Mouse (Mus musculus): ENCODE data around the gene Etv6. TPM values are rescaled to one million over a fixed set of nuclear protein-coding genes. Genes with fewer than 3 reads are reported as not detected.

Etv6 gene
- polyA plus RNA-seq, 1 experiment, result 23.4 TPM

DNA sequence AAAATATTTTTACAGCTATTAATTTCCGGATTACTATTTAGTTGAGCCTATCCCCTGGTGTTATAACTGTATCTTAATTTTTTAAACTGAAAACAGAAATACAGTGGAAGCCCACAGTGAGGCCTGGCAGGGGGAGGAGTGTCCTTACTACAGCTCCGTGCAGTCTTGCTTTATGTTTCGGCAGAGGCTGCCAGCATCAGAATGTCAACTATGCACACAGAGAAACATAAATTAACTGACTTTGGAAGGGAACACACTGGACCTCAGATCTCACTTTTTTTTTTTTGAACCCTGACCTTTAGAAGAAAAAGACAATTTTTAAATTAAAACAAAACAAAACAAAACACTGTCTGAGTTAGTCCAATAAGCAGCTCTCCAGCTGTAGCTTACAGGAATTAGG lies 153.2 kb downstream of the Etv6 start:
- TF ChIP-seq CTCF (IDR thresholded peaks at IDR 0.05; ENCODE audit: low read depth, low read length) (no peak), POLR2A (IDR thresholded peaks at IDR 0.05; ENCODE audit: borderline replicate concordance, low read depth, low read length) (no peak)
- Histone ChIP-seq H3K27ac (ENCODE audit: insufficient read depth, low read depth, low read length) (no peak overlapping the region), H3K4me1 (ENCODE audit: control insufficient read depth, insufficient read depth, low read length) (peaks cover 40% of the 10 kb centered on the region), H3K4me3 (ENCODE audit: insufficient read depth, low read length) (no peak overlapping the region)

DNA sequence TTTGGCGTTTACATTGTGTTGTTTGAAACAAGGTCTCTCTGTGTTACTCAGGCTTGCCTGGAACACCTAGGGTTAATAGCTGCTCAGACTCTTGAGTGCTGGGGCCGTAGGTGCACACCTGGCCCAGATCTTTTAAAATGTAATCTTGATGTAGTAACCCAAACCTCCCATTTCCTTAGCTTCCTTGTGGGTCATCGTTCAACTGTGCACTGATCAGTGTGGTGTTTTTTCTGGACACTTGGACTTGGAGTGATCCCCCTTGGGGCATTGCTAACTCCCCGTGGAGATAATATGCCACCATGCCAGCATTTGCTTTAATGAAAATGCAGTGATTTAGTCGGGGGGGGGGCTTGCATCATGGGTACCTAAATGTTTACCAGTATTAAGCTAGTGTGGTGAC lies 153.7 kb downstream of the Etv6 start:
- Histone ChIP-seq H3K27ac (ENCODE audit: insufficient read depth, low read depth, low read length) (peak overlapping the region; percentile 67), H3K4me1 (ENCODE audit: control insufficient read depth, insufficient read depth, low read length) (peaks cover 40% of the 10 kb centered on the region), H3K4me3 (ENCODE audit: insufficient read depth, low read length) (no peak overlapping the region)
- no peak for TF ChIP-seq CTCF (IDR thresholded peaks at IDR 0.05; ENCODE audit: low read depth, low read length)
- TF ChIP-seq POLR2A (IDR thresholded peaks at IDR 0.05; ENCODE audit: borderline replicate concordance, low read depth, low read length), result no peak

DNA sequence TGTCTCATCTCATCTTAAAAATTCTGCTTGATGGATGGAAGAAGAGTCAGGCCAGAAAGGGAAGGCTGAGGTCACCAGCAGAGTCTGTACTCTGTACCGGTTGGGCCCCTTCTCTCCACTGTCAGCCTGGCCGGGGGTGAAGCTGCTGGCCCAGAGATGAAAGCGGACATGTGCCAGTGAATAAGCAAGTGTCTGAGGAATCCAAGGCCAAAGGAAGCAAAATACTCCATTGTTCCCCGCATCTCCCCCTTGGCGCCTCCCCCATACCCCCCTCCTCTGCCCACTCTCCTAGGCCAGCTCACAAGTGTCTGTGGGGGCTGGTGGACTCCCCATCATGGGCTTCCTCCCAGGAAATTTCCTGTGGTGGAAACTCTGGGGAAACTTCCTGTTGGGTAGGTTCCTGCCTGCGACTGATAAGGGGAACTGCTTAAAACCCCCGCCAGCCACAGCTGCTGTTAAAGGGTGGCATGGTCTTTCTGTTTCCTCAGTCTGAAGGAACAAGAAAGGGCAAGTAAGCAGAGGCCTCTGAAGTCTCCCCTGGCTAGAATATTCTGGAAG lies 154.2 kb downstream of the Etv6 start:
- TF ChIP-seq CTCF (IDR thresholded peaks at IDR 0.05; ENCODE audit: low read depth, low read length) (no peak), POLR2A (IDR thresholded peaks at IDR 0.05; ENCODE audit: borderline replicate concordance, low read depth, low read length) (peak; percentile 40; the same call in 1 of the 2 replicates)
- Histone ChIP-seq H3K27ac (ENCODE audit: insufficient read depth, low read depth, low read length) (peak overlapping the region; percentile 72), H3K4me3 (ENCODE audit: insufficient read depth, low read length) (no peak overlapping the region), H3K4me1 (ENCODE audit: control insufficient read depth, insufficient read depth, low read length) (peaks cover 40% of the 10 kb centered on the region)

DNA sequence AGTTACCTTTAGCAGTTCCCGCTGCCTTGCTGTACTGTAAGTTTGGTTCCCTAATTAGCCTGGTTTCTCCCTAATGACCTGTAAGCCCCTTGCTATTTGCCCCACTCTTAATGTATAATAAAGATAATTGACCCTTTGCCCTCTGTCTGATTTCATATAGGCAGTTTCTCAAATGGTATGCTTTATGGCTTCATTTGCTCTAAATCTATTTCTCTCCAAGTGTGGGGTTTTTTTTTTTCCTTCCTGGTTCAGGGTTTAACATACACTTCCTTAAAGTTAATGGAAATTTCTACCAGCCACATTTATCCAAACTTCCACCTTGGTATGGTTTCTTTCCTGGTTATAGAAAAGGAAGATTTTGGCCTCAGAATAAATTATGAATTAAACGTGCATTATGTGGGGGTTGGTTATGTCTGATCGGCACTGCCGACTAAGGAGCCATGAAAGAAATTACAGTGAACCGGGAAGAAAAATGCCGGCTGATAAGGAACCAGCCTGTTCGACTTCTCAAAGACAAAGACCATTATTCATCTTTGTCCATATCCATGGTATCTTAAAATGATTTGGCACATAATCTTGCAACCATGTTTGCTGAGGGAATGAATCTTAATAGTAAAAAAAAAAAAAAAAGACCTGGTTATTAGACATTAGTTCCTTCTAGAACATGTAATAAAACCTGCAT lies 155.2 kb downstream of the Etv6 start:
- H3K27ac ChIP-seq (ENCODE audit: insufficient read depth, low read depth, low read length), result peak overlapping the region; percentile 72

DNA sequence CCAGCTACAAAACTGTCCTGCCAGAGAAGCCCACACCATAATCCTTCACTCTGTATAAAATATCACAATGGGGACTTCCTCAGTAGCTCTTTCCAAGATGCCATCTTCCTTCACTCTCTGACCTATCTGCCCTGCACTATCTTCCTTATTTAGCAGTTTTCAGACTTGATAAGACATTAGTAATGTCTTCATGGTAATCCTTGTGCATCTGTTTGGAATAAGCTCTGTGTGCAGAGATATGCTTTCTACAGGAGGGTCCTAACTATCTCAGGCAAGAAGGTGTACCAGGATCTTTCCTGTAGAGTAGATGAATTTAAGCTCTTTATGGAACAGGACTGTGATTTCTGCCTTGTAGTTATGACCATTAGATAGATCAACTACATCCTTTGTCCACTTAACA lies 157.2 kb downstream of the Etv6 start:
- peaks cover 27% of the 10 kb centered on the region for H3K4me1 ChIP-seq (ENCODE audit: control insufficient read depth, insufficient read depth, low read length)
- no peak for TF ChIP-seq CTCF (IDR thresholded peaks at IDR 0.05; ENCODE audit: low read depth, low read length)
- TF ChIP-seq POLR2A (IDR thresholded peaks at IDR 0.05; ENCODE audit: borderline replicate concordance, low read depth, low read length), result no peak

More for the DNA sequence above, 155.2 kb downstream of the Etv6 start:
- no peak overlapping the region for H3K4me3 ChIP-seq (ENCODE audit: insufficient read depth, low read length)
- TF ChIP-seq POLR2A (IDR thresholded peaks at IDR 0.05; ENCODE audit: borderline replicate concordance, low read depth, low read length), result no peak
- no peak for TF ChIP-seq CTCF (IDR thresholded peaks at IDR 0.05; ENCODE audit: low read depth, low read length)
- peaks cover 40% of the 10 kb centered on the region for H3K4me1 ChIP-seq (ENCODE audit: control insufficient read depth, insufficient read depth, low read length)

DNA sequence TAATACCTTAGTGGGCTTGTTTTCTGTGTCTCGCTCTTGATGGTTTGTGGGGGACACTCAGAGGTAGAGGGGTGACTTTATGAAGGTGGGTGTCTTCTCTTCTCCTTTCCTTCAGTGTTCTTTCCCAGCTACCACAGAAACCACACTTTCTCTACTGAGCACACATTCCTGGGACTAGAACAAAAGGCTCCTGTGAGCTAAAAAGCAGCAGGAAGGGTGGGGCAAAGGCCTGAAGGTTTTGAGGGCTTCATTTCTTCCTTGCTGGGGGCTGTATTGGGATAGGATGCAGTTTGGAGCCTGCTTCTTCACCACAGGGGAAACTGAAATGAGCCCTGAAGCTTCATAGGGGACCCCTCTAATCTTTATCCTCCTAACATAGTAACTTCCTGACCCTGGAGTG lies 164.4 kb downstream of the Etv6 start:
- no peak for TF ChIP-seq CTCF (IDR thresholded peaks at IDR 0.05; ENCODE audit: low read depth, low read length)
- TF ChIP-seq POLR2A (IDR thresholded peaks at IDR 0.05; ENCODE audit: borderline replicate concordance, low read depth, low read length), result no peak
- Histone ChIP-seq H3K4me1 (ENCODE audit: control insufficient read depth, insufficient read depth, low read length) (peaks cover 16% of the 10 kb centered on the region), H3K27ac (ENCODE audit: insufficient read depth, low read depth, low read length) (no peak overlapping the region), H3K4me3 (ENCODE audit: insufficient read depth, low read length) (no peak overlapping the region)

More for the DNA sequence above, 157.2 kb downstream of the Etv6 start:
- H3K4me3 ChIP-seq (ENCODE audit: insufficient read depth, low read length), result no peak overlapping the region
- H3K27ac ChIP-seq (ENCODE audit: insufficient read depth, low read depth, low read length), result no peak overlapping the region

DNA sequence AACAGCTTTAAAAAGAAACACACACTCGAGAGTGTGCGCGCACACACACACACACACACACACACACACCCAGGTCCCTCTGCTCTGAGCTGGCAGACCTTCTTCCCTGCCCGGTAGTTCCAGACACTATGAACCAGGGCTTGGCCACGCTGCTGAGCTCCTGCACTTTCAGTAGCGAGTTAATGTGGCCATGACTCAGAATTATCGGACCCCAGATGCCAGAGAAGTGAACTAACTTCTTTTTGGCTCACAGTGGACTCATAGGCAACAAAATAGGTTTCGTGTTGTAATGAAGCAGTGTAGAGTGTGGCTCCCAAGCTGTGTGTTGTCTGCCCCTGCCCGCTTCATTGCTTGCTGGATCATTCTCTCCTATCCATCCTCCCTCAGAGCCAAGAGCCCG lies 165.1 kb downstream of the Etv6 start:
- Histone ChIP-seq H3K4me3 (ENCODE audit: insufficient read depth, low read length) (no peak overlapping the region), H3K27ac (ENCODE audit: insufficient read depth, low read depth, low read length) (no peak overlapping the region), H3K4me1 (ENCODE audit: control insufficient read depth, insufficient read depth, low read length) (peaks cover 16% of the 10 kb centered on the region)
- TF ChIP-seq POLR2A (IDR thresholded peaks at IDR 0.05; ENCODE audit: borderline replicate concordance, low read depth, low read length), result no peak

DNA sequence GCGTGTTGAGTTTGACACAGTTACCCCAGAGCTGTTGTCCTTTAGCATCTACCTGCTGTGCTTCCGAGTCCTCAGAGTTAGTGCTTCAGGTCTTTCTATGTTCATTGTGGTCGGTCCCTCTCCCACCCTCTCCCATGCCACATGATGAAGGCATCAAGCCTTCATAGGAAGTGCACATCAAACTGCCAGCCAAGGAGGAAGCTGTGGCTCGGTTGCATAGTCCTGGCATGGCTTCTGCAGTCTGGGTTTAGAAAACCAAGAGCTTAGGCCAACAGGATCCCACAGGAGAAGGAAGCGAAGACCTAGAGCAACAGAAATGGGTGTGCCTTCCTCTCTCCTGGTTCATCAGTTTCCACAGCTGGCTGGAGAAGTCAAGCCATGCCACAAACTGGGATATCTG lies 166.7 kb downstream of the Etv6 start:
- H3K4me1 ChIP-seq (ENCODE audit: control insufficient read depth, insufficient read depth, low read length), result peaks cover 18% of the 10 kb centered on the region
- no peak overlapping the region for H3K4me3 ChIP-seq (ENCODE audit: insufficient read depth, low read length)
- H3K27ac ChIP-seq (ENCODE audit: insufficient read depth, low read depth, low read length), result no peak overlapping the region
- TF ChIP-seq POLR2A (IDR thresholded peaks at IDR 0.05; ENCODE audit: borderline replicate concordance, low read depth, low read length), result no peak
- no peak for TF ChIP-seq CTCF (IDR thresholded peaks at IDR 0.05; ENCODE audit: low read depth, low read length)

DNA sequence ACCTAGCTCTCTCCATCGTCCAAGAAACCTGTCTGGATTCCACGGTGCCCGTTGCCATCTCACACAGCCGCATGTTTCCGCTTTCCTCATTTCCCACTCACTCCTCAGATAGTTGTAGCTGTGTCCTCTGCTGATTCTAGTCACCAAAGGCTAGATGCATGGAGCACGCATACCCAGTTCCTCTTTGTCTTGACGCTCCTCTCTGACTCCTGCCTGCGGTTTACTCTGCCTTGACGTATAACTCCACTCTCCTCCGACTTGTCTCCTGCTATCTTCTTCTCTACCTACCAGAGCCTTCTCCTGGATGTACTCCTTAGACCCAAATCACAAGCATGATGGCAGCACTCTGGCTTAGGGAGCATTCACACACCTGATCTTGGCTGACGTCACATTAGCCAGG lies 169.7 kb downstream of the Etv6 start:
- H3K4me1 ChIP-seq (ENCODE audit: control insufficient read depth, insufficient read depth, low read length), result peaks cover 23% of the 10 kb centered on the region
- H3K4me3 ChIP-seq (ENCODE audit: insufficient read depth, low read length), result no peak overlapping the region
- no peak overlapping the region for H3K27ac ChIP-seq (ENCODE audit: insufficient read depth, low read depth, low read length)
- no peak for TF ChIP-seq POLR2A (IDR thresholded peaks at IDR 0.05; ENCODE audit: borderline replicate concordance, low read depth, low read length)
- no peak for TF ChIP-seq CTCF (IDR thresholded peaks at IDR 0.05; ENCODE audit: low read depth, low read length)

DNA sequence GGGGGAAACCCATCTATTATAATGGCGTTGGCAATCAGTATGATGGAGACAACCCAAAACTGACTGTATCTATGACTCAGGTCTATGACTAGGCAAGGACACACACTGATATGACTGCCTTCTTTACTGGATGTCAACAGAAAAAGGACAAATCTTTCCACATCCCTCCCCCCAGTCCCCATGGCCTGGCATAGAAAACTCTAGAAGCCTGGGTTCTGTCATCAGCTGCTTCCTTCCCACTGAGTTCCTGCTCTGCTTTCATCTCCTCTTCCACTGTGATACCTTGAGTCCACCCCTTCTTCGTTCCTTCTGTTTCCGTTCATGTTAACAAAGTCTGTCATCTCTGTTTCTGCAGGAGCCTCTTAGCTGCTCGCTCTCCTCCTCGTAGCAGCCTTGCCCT lies 170.2 kb downstream of the Etv6 start:
- peaks cover 23% of the 10 kb centered on the region for H3K4me1 ChIP-seq (ENCODE audit: control insufficient read depth, insufficient read depth, low read length)

More for the DNA sequence above, 170.2 kb downstream of the Etv6 start:
- Histone ChIP-seq H3K27ac (ENCODE audit: insufficient read depth, low read depth, low read length) (no peak overlapping the region), H3K4me3 (ENCODE audit: insufficient read depth, low read length) (no peak overlapping the region)
- TF ChIP-seq CTCF (IDR thresholded peaks at IDR 0.05; ENCODE audit: low read depth, low read length) (no peak), POLR2A (IDR thresholded peaks at IDR 0.05; ENCODE audit: borderline replicate concordance, low read depth, low read length) (no peak)
